Mouse (Mus musculus) lung, embryonic 15.5 days (tissue): ENCODE results near the gene Pax5. TPM values are rescaled to one million over a fixed set of nuclear protein-coding genes. Genes with fewer than 3 reads are reported as not detected.

ENCODE experiments used
- ATAC-seq: fragments of 200-750 bp; cut with Nextera tagmentation; 2 replicates; pipeline ENCODE4 v1.8.0; 2017; ENCODE audit warnings: moderate number of reproducible peaks, borderline replicate concordance; ENCODE audit not compliant: low FRiP score, low TSS enrichment; ENCODE audit errors: extremely low read depth
- H3K27ac ChIP-seq: fragments of 300-500 bp; sonication (generic); 2 replicates; pipeline ENCODE4 v1.5.1; 2015; ENCODE audit warnings: moderate library complexity, mild to moderate bottlenecking, inconsistent platforms
- H3K27me3 ChIP-seq: fragments of 300-500 bp; sonication (generic); 2 replicates; pipeline ENCODE4 v1.6.1; 2015; ENCODE audit warnings: inconsistent platforms
- H3K36me3 ChIP-seq: fragments of 300-500 bp; sonication (generic); 2 replicates; pipeline ENCODE4 v1.6.1; 2015; ENCODE audit warnings: inconsistent platforms
- H3K4me1 ChIP-seq: fragments of 300-500 bp; sonication (generic); 2 replicates; pipeline ENCODE4 v1.6.1; 2015; ENCODE audit warnings: inconsistent platforms
- H3K4me2 ChIP-seq: fragments of 300-500 bp; sonication (generic); 2 replicates; pipeline ENCODE4 v1.6.1; 2015; ENCODE audit warnings: inconsistent platforms, mild to moderate bottlenecking, moderate library complexity
- H3K4me3 ChIP-seq: fragments of 300-500 bp; sonication (generic); 2 replicates; pipeline ENCODE4 v1.5.1; 2015; ENCODE audit warnings: mild to moderate bottlenecking, inconsistent platforms
- H3K9ac ChIP-seq: fragments of 300-500 bp; sonication (generic); 2 replicates; pipeline ENCODE4 v1.6.1; 2015; ENCODE audit warnings: inconsistent platforms
- H3K9me3 ChIP-seq: fragments of 300-500 bp; sonication (generic); 2 replicates; pipeline ENCODE4 v1.6.1; 2016; ENCODE audit warnings: inconsistent platforms
- WGBS: fragments of 180-500 bp; shearing (Covaris S2); methylation state at CpG from one replicate; pipeline ENCODE4 v1.1.7; 2015; 5-methylcytosine and 5-hydroxymethylcytosine counted together
- polyA plus RNA-seq: library from polyadenylated mRNA; unstranded; fragments of >200 nt; fragmentation: Nextera tagmentation; extraction: Ambion mirVana; gene quantifications from 2 replicates; pipeline ENCODE4 v1.2.1, GENCODE M21; 2015

Gene Pax5
- polyA plus RNA-seq, 1 experiment from 2014 or later, result not detected

DNA sequence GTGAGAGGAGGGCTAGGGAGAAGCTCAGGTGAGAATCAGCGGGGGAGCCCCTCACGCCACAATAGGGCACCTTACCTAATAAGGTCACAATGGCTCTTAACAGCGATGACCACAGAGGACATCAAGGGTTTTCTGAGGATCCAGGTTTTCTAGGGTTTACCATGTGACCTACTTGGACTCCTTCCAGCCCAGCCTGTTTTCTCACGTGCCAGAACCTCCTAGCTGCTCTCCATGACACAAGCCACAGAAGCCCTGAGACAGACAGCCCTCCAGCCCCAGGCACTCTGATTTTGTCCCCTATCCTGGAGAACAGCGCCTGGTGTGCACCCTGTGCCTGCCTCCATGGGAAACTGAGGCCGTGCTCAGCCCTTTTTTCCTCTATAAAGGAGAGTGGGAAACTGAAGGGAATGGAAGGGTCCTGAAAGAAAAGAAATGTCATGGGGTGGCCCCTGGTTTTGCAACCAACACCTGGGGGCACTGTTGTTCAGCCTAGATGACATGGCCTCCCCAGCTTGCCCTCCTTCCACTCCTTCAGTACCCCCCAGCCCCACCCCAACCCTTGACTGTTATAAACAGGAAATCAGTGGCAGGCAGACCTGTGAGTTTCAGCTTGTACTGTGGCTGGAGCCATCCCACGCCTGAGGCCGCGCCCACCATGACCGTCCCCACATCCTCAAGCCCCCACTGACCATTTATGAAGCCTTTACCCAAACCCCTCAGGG lies 37.9 kb downstream of the Pax5 start:
- Histone ChIP-seq H3K4me1 (no peaks in the 10 kb centered on the region), H3K9ac (no peak overlapping the region), H3K36me3 (no peaks in the 10 kb centered on the region), H3K4me3 (no peak overlapping the region), H3K9me3 (no peaks in the 10 kb centered on the region), H3K27ac (no peak overlapping the region), H3K27me3 (no peaks in the 10 kb centered on the region), H3K4me2 (no peak overlapping the region)
- WGBS, result 50% methylated on average over 10 of the region's 10 CpGs
- no peak for ATAC-seq

DNA sequence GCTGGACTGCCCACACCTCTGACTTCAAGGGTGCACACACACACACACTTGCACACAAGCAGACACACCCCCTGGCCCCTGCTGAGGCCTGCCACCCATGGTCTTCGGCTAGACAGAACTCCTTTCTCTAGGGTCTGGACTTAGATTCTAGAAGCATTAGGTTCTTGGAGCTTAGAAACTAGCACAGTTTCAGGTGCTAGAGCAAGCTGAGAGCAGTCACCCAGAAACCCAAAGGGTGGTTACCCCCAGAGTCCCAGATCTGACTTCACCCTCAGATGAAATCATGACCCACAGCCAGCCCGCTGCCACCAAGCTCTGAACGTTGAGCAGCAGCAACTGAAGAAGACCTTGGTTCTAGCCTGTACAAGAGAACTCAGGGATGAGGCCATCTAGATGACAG lies 38.8 kb downstream of the Pax5 start:
- Histone ChIP-seq H3K36me3 (no peaks in the 10 kb centered on the region), H3K4me1 (no peaks in the 10 kb centered on the region), H3K4me3 (no peak overlapping the region), H3K9ac (no peak overlapping the region), H3K4me2 (no peak overlapping the region), H3K27me3 (peaks cover 3% of the 10 kb centered on the region; the same call in 1 of the 2 replicates), H3K9me3 (no peaks in the 10 kb centered on the region), H3K27ac (no peak overlapping the region)
- 81% methylated on average over 3 of the region's 3 CpGs for WGBS
- no peak for ATAC-seq

DNA sequence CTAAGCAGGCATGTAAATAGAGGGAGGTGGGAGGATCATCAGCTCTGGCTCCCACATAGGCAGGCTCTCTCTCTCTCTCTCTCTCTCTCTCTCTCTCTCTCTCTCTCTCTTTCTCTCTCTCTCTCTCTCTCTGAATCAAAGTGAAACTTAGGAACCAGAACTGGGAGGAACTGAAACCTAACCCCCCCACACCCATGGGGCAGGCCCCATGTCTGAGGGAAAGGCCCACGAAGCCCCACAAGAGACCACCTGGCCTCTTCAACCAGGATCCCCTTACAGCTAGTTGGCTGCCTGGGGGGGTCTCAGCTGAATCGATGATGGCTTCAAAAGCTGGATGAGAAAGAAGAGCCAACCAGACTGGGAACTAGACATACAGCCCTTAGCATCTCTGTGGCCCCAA lies 39.3 kb downstream of the Pax5 start:
- H3K27ac ChIP-seq, result no peak overlapping the region
- no peaks in the 10 kb centered on the region for H3K36me3 ChIP-seq
- no peaks in the 10 kb centered on the region for H3K9me3 ChIP-seq
- peaks cover 8% of the 10 kb centered on the region; the same call in 1 of the 2 replicates for H3K27me3 ChIP-seq
- 72% methylated on average over 2 of the region's 2 CpGs for WGBS
- no peak overlapping the region for H3K4me2 ChIP-seq
- no peaks in the 10 kb centered on the region for H3K4me1 ChIP-seq
- no peak overlapping the region for H3K9ac ChIP-seq
- H3K4me3 ChIP-seq, result no peak overlapping the region
- no peak for ATAC-seq

DNA sequence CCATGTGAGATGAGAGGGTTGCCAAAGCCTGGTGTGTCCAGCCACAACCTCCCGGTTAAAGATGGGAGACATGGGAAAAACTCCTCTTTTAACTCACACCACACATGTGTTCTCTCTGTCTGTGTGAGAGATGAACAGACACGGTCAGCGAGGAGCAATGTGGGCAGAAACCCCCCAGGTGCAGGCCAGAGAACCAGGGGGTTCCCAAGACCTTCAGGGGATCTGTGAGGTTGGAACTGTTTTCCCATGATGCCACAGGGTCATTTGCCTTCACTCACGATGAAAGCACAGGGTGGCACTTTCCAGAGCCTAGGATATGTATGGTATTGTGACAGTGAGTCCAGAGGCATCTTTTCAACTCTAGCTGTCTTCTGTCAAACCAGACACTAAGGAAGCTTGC lies 39.9 kb downstream of the Pax5 start:
- no peaks in the 10 kb centered on the region for H3K9me3 ChIP-seq
- no peak overlapping the region for H3K4me3 ChIP-seq
- no peak overlapping the region for H3K27ac ChIP-seq
- H3K36me3 ChIP-seq, result no peaks in the 10 kb centered on the region
- no peaks in the 10 kb centered on the region for H3K4me1 ChIP-seq
- 69% methylated on average over 4 of the region's 4 CpGs for WGBS
- H3K9ac ChIP-seq, result no peak overlapping the region
- no peak overlapping the region for H3K4me2 ChIP-seq
- ATAC-seq, result no peak
- peaks cover 14% of the 10 kb centered on the region for H3K27me3 ChIP-seq

DNA sequence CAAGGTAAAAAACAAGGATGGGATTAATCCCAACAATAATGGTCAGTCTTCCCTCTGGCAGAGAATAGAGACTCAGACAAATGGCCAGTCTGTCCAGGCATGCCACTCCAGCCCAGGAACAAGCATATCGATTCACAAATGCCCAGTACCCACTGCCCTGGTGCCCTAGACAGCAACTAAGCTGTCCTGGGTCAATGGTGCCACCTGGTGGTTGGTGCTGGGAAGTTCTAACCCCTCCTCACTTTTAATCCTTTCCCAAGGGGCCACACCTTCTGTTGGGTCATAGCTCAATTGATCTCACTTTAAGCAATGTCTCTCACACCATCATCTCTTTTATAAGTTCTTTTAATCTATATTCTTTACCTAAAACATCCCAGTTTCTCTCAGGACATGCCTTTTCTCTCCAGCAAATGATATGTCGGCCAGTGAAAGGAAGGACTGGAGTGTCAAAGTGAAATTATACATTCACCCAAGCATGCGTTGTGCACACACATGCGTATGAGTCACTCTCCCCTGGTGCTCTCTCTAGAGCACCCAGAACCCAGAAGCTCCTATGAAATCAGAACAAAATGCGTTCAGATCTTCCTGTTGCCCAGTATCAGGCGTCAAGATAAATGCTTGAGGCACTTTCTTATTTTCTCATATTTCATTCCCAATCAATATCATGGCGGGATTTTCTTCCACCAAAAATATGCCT lies 40.7 kb downstream of the Pax5 start:
- no peaks in the 10 kb centered on the region for H3K36me3 ChIP-seq
- H3K4me3 ChIP-seq, result no peak overlapping the region
- H3K27ac ChIP-seq, result no peak overlapping the region
- no peak for ATAC-seq
- H3K4me1 ChIP-seq, result no peaks in the 10 kb centered on the region
- WGBS, result 84% methylated on average over 7 of the region's 7 CpGs
- H3K4me2 ChIP-seq, result no peak overlapping the region
- peaks cover 21% of the 10 kb centered on the region for H3K27me3 ChIP-seq
- H3K9me3 ChIP-seq, result no peaks in the 10 kb centered on the region
- H3K9ac ChIP-seq, result no peak overlapping the region

DNA sequence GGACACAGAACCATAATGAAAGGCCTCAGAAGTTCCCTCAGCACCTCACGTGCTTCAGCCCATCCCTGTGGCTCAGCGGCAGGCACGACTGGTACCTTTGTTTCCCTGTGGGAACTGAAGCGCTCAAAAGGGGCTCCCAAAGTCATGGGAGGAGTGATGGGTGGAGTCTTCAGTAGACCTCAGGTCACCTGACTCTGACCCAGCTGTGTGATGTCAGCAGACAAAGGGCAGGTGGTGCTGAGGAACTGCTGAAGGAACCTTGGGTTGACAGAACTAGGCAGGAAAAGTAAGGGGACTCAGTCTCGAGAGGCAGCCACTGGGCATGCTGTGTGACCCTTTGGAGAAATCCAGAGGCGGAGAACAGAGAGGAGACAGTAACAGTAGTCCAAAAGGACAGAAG lies 41.7 kb downstream of the Pax5 start:
- H3K36me3 ChIP-seq, result no peaks in the 10 kb centered on the region
- no peak overlapping the region for H3K27ac ChIP-seq
- no peak overlapping the region for H3K4me2 ChIP-seq
- peaks cover 32% of the 10 kb centered on the region for H3K27me3 ChIP-seq
- no peaks in the 10 kb centered on the region for H3K9me3 ChIP-seq
- H3K9ac ChIP-seq, result no peak overlapping the region
- H3K4me1 ChIP-seq, result peaks cover 6% of the 10 kb centered on the region; the same call in 1 of the 2 replicates
- 74% methylated on average over 6 of the region's 6 CpGs for WGBS
- no peak for ATAC-seq
- no peak overlapping the region for H3K4me3 ChIP-seq

DNA sequence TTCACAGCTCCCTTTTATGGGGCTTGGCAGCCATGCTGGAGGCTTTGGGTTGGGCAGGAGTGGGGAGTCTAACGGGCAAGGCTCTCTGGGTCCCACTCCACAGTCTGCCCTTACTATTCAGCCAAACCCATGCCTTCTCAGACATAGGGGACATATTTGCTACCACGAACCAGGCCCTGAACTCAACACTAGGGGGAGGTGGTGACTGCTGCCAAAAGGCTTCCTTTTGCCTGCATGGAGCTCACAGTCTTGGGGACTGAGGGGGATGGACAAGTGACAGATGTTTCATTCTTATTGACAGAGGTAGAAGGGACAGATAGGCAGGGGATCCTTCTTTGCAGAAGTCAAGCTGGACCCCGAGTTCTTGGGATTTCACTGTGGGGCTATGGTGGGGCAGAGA lies 42.1 kb downstream of the Pax5 start:
- Histone ChIP-seq H3K4me2 (no peak overlapping the region), H3K9ac (no peak overlapping the region), H3K27me3 (peaks cover 36% of the 10 kb centered on the region), H3K36me3 (no peaks in the 10 kb centered on the region), H3K4me1 (peaks cover 6% of the 10 kb centered on the region; the same call in 1 of the 2 replicates), H3K27ac (no peak overlapping the region), H3K9me3 (no peaks in the 10 kb centered on the region), H3K4me3 (no peak overlapping the region)
- ATAC-seq, result no peak
- 54% methylated on average over 3 of the region's 3 CpGs for WGBS

DNA sequence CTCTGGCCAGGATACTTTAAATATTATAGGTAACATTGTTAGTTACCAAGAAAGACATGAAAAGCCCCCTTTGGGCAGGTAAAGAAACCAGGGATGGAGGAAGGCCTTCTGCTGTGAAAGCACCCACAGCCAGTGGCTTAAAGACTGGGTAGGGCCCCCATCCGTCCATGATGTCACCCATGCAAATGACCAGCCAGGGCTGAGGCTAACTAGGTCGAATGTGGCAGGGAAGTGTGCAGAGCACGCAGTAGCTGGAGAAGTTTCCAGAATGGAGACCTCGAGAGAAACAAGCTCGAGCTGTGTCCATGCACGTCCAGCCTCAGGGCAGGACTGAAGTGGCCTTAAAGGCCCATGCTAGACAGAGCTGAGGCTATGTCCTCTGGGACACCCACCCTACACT lies 42.9 kb downstream of the Pax5 start:
- Histone ChIP-seq H3K27ac (no peak overlapping the region), H3K27me3 (peaks cover 44% of the 10 kb centered on the region), H3K36me3 (no peaks in the 10 kb centered on the region), H3K9me3 (no peaks in the 10 kb centered on the region), H3K4me2 (no peak overlapping the region), H3K4me1 (peaks cover 6% of the 10 kb centered on the region; the same call in 1 of the 2 replicates), H3K9ac (no peak overlapping the region), H3K4me3 (no peak overlapping the region)
- ATAC-seq, result no peak
- 67% methylated on average over 6 of the region's 6 CpGs for whole genome bisulfite sequencing

DNA sequence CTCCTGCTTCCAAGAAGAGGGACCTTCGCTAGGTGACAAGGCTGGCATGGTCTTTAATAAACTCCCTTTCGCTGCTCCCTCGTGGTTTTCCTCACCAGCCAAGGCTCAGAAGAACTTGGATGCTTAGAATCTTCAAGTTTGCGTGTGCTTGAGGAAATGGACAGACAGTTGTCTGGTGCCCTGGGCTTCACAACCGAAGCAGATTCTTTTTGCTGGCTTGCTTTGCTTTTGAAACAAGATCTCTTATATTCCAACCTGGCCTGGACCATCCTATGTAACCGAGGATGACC lies 45.6 kb downstream of the Pax5 start:
- Histone ChIP-seq H3K4me3 (peak overlapping the region; percentile 51), H3K9ac (peak overlapping the region; percentile 14; the same call in 1 of the 2 replicates), H3K4me2 (peak overlapping the region; percentile 96), H3K27ac (no peak overlapping the region), H3K4me1 (peaks cover 6% of the 10 kb centered on the region; the same call in 1 of the 2 replicates), H3K27me3 (peaks cover 58% of the 10 kb centered on the region), H3K9me3 (no peaks in the 10 kb centered on the region), H3K36me3 (no peaks in the 10 kb centered on the region)
- 21% methylated on average over 6 of the region's 6 CpGs for WGBS
- no peak for ATAC-seq

DNA sequence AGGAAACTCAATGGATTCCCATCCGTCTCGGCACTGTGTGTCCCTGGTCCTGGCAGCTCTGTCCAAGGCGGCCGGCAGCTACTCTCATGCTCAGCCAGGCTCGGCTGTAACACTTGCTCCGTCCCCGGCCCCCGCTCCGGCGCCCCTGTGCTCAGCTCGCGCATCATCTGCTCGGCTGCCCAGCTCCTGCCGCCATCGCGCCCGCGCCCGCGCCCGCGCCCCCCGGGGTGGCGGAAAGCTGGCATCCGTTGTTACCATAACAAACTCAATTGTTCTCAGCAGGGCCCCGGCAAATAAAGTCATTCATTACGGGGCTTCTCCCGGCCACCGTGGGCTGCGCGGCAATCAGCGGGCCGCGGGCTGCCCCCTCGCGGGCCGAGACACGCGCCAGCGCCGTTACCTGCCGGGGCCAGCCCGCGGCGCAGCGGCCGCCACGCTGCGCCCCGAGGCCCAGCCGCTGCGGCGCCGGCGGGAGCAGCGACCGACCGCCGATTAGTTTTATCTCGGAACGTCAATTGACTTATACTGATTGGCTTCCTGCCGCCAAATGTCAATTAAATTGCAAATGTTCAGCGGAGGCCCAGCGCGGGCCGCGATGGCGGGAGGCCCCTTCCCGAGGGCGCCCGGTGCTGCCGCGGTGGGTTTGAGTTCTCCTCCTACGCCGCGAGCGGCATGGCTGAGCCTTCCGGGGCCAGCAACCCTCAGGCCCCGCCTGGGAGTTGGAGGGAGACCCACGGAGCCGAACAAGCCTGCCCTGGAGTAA lies 46.1 kb downstream of the Pax5 start:
- Histone ChIP-seq H3K4me2 (peak overlapping the region; percentile 96), H3K4me3 (peak overlapping the region; percentile 51), H3K27me3 (peaks cover 58% of the 10 kb centered on the region), H3K9me3 (no peaks in the 10 kb centered on the region), H3K27ac (no peak overlapping the region), H3K9ac (peak overlapping the region; percentile 14; the same call in 1 of the 2 replicates), H3K4me1 (peaks cover 6% of the 10 kb centered on the region; the same call in 1 of the 2 replicates), H3K36me3 (no peaks in the 10 kb centered on the region)
- no peak for ATAC-seq
- under 1% methylated on average over 81 of the region's 81 CpGs for WGBS

DNA sequence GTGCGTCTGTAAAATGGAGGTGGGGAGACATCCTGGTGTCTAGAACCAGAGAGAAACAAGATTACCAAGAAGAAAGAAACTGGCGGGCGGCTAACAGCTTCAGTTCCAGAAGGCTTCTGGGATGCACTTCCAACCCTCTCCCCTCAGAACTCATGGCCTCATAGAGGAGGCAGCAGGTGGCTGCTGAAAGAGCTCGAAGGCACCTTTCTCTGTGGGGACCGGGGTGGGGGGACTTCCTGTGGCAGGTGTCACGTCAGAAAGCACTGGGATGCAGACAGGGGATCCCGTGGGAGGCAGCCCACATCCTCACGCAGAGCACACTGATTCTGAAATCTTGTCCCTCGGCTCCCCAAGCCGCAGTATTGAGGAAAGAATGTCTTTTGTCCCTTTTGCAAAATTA lies 46.8 kb downstream of the Pax5 start:
- no peaks in the 10 kb centered on the region for H3K36me3 ChIP-seq
- peak overlapping the region; percentile 51; the same call in 1 of the 2 replicates for H3K4me3 ChIP-seq
- H3K9me3 ChIP-seq, result no peaks in the 10 kb centered on the region
- peaks cover 58% of the 10 kb centered on the region for H3K27me3 ChIP-seq
- H3K9ac ChIP-seq, result no peak overlapping the region
- H3K4me2 ChIP-seq, result peak overlapping the region; percentile 96
- H3K27ac ChIP-seq, result no peak overlapping the region
- WGBS, result 19% methylated on average over 10 of the region's 10 CpGs
- no peak for ATAC-seq
- peaks cover 6% of the 10 kb centered on the region; the same call in 1 of the 2 replicates for H3K4me1 ChIP-seq

DNA sequence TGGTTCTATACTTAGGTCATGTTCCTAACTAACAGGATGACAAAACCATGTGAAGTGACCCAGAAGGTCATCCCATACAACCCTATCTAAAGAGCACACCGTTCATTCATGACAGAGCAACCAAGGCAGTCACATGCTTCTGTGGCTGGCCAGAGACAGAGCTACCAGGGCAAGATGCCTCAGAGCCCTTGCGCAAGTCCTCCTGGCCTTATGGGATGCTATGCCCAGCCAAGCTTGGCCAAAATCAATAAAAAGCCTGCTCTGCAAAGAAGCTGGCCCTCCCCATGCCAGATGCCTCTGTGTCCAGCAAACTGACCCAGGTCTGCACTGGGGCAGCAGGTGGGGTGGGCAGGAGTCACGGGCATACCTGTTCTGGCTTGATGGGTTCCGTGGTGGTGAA lies 65.1 kb downstream of the Pax5 start:
- WGBS, result 83% methylated on average over 4 of the region's 4 CpGs
- Histone ChIP-seq H3K9me3 (no peaks in the 10 kb centered on the region), H3K36me3 (no peaks in the 10 kb centered on the region), H3K9ac (no peak overlapping the region), H3K4me1 (no peaks in the 10 kb centered on the region), H3K27ac (no peak overlapping the region), H3K27me3 (no peaks in the 10 kb centered on the region), H3K4me2 (no peak overlapping the region), H3K4me3 (no peak overlapping the region)
- no peak for ATAC-seq
